Mouse (Mus musculus): ENCODE results near the gene Igfals.

Igfals gene

DNA sequence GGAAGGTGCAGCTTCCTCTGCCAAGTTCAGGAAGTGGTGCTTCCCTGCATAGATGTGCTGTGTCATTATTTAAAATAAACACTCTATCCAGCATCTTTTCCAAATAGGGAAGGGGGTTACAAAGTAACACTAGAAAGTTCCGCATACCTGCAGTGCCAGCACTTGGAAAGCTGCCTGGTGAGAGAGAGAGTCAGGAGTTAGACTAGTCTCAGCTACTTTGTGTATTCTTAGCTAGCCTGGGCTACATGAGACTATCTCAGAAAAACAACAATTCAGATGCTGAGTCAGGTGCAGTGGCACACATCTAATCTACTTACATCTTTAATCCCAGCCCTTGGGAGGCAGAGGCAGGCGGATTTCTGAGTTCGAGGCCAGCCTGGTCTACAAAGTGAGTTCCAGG, 4.0 kb upstream of the Igfals start:
- DNase-seq (ENCODE audit: low spot score in 2 of 2): no peak

- no peak for DNase-seq (ENCODE audit: low spot score in 2 of 2)
Observed at GRCm38 (mm10) chr17:24867914-24868313, 2.1 kb downstream of the Igfals start.

DNA sequence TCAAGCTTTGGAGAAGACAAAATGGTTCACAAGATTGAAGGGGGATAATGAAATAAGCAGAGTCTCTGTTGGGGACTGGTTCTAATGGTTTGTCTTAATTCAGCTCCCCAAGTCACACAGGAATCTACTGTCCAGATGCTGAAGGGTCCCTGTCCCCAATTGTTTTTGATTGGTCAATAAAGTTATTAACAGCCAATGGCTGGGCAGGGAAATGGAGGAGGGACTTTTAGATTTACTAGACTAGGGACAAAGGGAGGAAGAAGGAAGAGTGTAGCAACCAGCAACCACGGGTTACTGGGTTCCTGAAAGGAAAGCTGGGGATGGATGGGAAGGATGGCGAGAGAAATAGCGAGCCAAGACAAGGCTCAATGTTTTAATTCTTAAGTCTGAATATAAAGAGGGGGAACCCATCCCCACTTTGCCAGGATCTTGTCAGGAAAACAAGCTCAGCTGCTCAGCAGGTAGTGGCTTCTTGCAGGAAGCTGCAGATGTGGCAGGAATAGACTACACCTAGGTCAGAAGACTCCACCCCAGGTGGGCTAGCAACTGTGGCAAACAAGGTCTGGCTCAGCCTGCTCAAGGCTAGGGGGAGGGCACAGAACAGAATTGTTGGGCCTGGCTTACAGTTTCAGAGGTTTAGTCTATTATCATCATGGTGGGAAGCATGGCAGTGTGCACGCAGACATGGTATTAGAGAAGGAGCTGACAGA, 8.1 kb downstream of the Igfals start:
- DNase-seq (ENCODE audit: low spot score in 2 of 2): no peak

GRCm38 (mm10) chr17:24874405-24874745, 8.6 kb downstream of the Igfals start:
- no peak for DNase-seq (ENCODE audit: low spot score in 2 of 2)

- no peak for DNase-seq (ENCODE audit: low spot score in 2 of 2)
Observed at GRCm38 (mm10) chr17:24874989-24875388, 9.2 kb downstream of the Igfals start.

DNA sequence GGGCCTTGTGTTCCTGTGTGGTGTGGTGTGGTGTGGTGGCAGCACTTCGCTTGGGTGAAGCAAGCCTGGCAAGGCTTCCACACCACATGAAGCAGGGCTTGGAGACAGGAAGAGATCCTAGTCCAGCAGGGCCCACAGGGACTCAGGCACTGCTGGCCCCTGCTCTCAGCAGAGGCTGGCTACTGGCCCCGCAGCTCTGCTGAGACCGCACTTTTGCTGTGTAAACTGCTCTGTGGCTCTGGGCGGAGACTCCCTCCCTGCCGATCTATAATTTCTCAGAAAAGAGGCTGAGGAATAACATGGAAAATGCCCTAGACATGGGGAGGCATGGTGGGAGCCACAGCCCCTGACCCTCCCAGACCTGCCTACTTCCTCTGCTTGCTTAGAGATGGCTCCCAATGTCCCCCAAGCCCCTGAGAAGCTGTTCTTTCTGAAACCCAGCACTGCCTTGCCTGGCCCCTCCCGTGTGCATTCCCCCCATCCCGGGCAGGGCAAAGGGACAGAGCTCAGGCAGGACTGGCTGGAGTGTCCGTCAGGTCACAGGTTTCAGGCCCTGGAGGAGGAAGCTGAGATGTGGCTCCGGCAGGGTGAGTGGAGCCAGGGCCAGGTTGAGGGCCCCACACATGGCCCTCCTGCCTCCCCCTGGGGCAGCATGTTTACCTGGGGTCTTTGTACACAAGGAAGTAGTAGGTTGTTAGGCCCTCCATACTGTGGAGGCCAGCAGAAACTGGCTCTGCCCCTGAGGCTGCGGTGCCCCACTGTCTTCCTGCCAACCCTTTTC, 11.7 kb downstream of the Igfals start:
- DNase-seq (ENCODE audit: low spot score in 2 of 2): no peak

- DNase-seq (ENCODE audit: low spot score in 2 of 2): no peak
Observed at GRCm38 (mm10) chr17:24878117-24878397, 12.3 kb downstream of the Igfals start.

DNA sequence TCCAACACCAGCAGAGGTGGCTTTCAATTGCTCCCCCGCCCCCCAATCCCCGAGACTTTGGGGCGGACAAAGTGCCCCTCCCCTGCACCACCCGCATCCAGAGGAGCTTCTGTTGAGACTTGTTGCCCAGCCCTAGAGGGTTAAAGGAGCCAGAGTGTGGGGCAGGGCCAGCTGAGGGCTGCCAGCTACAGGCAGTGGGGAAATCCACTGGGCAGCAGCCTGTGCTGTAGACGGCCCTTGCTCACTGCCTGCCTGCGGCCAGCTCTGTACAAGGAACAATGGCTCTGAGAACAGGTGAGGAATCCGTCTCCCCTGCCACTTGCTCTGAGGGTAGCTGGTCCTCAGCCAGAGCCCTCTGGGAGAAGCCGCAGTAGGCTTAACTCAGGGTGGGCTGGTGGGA, 12.7 kb downstream of the Igfals start:
- no peak for DNase-seq (ENCODE audit: low spot score in 2 of 2)

- peak; percentile 49 to 51 for DNase-seq (ENCODE audit: low spot score in 2 of 2)
Observed at GRCm38 (mm10) chr17:24881738-24882440, 16.1 kb downstream of the Igfals start.

DNA sequence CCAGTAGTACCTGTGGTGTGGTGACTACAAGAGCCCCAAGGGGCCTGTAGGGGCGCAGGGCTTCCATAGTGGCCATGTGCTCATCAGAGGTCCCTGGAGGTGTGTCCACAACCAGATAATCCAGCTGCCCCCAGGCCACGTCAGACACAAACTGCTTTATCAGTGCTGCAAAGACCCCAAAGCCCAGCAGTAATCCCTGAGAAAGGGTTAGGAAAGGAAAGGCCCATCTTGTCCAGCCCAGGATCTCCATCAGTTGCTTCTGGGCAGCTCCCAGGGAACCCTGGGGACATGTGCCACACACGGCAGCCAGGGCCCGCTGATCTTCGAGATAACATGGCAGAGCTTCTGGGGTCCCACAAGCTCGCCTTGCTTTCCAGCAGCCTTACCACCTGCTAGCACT, 18.6 kb downstream of the Igfals start:
- no peak for DNase-seq (ENCODE audit: low spot score in 2 of 2)

DNA sequence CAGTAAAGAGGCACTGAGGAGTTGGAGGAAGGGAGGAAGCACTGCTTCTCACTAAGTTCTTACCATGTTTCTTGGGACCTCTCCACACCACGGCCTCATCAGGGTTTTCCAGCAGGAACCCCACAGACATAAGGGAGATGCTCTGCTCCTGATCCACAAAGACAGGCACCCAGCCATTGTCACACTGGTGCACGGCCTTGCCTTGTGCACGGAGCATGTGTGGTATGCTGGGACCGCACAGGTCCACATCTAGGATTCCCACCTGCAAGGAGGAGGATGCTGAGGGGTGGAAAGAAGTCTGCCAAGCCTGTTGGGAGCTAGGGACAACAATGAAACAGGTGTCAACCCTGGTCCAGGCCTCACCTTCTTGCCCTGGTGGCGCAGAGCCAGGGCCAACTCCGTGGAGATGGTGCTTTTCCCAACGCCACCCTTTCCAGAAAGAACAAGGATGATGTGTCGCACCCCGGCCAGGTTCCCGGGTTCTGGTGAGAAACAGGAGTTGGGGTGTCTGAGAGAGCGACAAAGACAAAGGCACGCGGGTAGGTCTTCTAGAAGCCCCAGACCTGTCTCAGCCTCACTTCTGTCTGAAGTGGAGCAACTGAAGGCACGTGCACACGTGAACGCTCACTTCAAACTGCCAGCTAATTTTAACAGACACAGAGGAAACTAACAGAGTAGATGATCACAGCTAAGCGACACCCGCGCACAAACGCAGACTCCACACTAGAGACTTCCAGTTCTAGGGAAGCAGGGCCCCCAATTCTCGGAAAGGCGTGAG, 19.7 kb downstream of the Igfals start:
- no peak for DNase-seq (ENCODE audit: low spot score in 2 of 2)

- peak; percentile 98 to 99 for DNase-seq (ENCODE audit: low spot score in 2 of 2)
Observed at GRCm38 (mm10) chr17:24886134-24886931, 20.5 kb downstream of the Igfals start, which contains the start of the genes Nubp2 and Spsb3. Gene Nubp2 (minus strand): TSS chr17:24886349. Gene Spsb3 (plus strand): TSS chr17:24886643.

DNA sequence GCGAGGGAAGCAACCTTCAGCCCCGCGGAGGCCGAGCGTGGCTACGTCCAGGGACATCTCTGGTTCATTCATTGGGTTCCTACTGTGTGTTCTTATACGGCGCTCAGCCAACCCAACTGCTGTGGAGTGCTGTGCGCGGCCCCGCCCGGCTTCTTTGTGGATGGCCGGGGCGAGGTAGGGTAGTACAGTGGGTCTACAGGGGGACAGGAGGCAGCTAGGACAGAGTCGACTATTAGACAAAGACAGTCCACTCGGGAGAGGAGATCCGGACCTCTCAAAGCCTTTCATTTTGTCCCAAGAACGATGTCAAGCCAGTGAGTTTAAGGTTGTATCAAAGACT, 21.1 kb downstream of the Igfals start:
- DNase-seq (ENCODE audit: low spot score in 2 of 2): no peak

GRCm38 (mm10) chr17:24887291-24888080, 21.7 kb downstream of the Igfals start:
- no peak for DNase-seq (ENCODE audit: low spot score in 2 of 2)

DNA sequence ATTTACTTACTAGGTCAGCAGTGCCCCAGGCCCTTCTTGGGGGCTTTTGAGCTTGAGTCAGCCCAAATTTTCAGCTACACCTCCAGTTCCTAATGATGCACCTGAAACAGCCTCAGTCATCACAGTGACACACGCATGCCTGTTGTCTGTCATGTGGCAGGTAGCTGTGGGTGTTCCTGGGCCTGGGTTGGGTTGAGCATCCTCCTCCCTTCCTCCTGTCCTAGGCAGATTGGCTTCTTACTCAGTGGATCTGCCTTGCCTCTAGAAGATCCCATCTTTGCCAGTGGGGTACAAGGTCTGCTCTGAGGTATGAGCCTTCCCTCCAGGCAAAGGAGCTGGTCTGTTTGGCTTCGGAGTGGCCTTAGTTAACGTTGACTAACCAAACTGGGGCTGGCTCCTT, 23.1 kb downstream of the Igfals start:
- DNase-seq (ENCODE audit: low spot score in 2 of 2): no peak

DNA sequence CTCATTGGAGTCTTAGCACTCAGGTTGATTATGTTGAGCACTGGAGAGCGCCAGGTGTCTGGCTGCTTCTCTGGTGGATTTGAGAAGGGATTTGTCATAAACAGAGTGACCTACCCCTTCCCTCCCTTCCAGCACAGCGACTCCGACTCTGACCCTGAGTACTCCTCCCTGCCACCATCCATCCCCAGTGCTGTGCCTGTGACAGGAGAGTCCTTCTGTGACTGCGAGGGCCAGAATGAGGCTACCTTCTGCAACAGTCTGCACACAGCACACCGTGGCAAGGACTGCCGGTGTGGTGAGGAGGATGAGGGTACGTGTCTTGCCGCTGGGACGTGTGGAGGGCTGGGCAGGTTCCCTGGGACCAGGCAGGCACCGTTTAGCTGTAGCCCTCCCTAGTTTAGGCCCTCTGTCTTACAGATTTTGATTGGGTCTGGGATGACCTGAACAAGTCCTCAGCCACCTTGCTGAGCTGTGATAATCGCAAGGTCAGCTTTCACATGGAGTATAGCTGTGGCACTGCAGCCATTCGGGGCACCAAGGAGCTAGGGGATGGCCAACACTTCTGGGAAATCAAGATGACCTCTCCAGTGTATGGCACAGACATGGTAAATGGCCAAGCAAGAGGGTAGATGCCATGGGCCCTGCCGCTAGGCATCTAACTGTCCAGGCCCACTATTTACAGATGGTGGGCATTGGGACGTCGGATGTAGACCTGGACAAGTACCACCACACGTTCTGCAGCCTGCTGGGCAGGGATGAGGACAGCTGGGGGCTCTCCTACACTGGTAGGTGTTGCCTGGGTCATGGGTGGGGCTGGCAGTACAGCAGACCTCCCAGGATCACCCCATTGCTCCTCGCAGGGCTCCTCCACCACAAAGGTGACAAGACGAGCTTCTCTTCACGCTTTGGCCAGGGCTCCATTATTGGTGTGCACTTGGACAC, 24.6 kb downstream of the Igfals start:
- no peak for DNase-seq (ENCODE audit: low spot score in 2 of 2)

- DNase-seq (ENCODE audit: low spot score in 2 of 2): no peak
Observed at GRCm38 (mm10) chr17:24891321-24891720, 25.5 kb downstream of the Igfals start.

- no peak for DNase-seq (ENCODE audit: low spot score in 2 of 2)
Observed at GRCm38 (mm10) chr17:24892785-24893184, 27.0 kb downstream of the Igfals start.

DNA sequence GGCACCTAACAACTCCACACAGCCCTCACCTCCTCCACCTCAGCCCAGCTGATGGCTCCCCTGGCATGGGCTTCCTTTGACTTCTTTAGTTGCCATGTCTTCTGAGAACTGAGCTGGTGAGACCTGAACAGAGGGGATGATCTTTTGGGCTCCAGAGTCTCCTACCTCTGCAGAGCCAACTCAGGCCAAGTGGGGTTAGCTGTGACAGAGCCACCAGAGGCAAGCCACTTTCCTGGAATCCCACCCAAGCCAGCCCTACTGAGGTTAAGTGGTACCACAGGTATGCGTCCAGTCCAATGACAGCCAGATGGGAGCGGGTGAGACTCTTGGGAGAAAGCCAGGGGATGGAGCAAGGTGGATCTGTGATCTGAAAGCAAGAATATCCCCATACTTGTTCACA, 27.5 kb downstream of the Igfals start:
- no peak for DNase-seq (ENCODE audit: low spot score in 2 of 2)
